Mouse (Mus musculus): ENCODE data around the gene Calcb.

DNA sequence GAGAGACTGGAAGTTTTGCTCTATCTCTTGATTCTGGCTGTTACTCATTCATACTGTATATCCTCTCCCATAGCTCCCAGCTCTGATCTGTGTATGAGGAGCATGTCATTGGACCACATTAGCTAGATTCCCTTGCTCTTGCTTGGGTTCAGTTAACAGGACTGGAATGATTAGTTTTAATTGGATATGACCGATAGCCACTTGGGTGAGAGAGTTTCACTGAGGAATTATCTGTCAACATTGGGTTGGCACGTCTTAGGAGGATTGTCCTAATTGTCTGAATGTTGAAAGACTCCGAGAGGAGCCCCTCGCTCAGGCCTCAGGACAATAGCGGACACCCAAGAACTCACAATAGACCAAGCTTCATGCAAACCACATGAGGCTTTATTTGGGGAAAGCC is 17.8 kb downstream of the Calcb start:
- TF ChIP-seq POLR2A (IDR thresholded peaks at IDR 0.05; ENCODE audit: borderline replicate concordance, extremely low read depth, low read depth, low read length) (no peak), CTCF (IDR thresholded peaks at IDR 0.05; ENCODE audit: insufficient read depth, low read length) (no peak)
